Mouse (Mus musculus) embryonic fibroblast, embryonic 13.5 days (primary cell): ENCODE measurements around the gene Tmem235. TPM values are rescaled to one million over a fixed set of nuclear protein-coding genes. Genes with fewer than 3 reads are reported as not detected.
A peak's percentile ranks its signal among the peaks of the same experiment; 100 is the strongest.
"Not testable (repeated sequence)": the region's sequence is repeated elsewhere in the genome, so short reads cannot be mapped to it uniquely, and the experiment has no call there.

Source experiments
- H3K27ac ChIP-seq: 2 replicates; pipeline ENCODE4 v1.5.1; 2012; ENCODE audit warnings: low read length, control low read depth, inconsistent platforms; ENCODE audit not compliant: insufficient read depth
- H3K4me1 ChIP-seq: 2 replicates; pipeline ENCODE4 v1.6.1; 2011; ENCODE audit warnings: low read length; ENCODE audit not compliant: control insufficient read depth, insufficient read depth
- H3K4me3 ChIP-seq: 2 replicates; pipeline ENCODE4 v1.5.1; 2011; ENCODE audit warnings: mild to moderate bottlenecking, control low read depth, low read length; ENCODE audit not compliant: insufficient read depth
- CTCF ChIP-seq: IDR thresholded peaks from 2 replicates; pipeline ENCODE4 v1.5.1; 2011; ENCODE audit warnings: mild to moderate bottlenecking, control low read depth, low read length, moderate library complexity, borderline replicate concordance; ENCODE audit not compliant: insufficient read depth
- POLR2A ChIP-seq: IDR thresholded peaks from 2 replicates; pipeline ENCODE4 v1.6.1; 2011; ENCODE audit warnings: low read depth, mild to moderate bottlenecking, control low read depth, low read length, moderate library complexity
- polyA plus RNA-seq: library from polyadenylated mRNA; stranded (reverse); fragments of >200 nt; gene quantifications from 2 replicates; pipeline ENCODE4 v1.2.4, GENCODE M21; 2011; ENCODE audit warnings: low read depth; ENCODE audit not compliant: missing spikeins, insufficient read length

Tmem235 gene
- polyA plus RNA-seq, 1 experiment: not detected

- Histone ChIP-seq H3K27ac (no peak overlapping the region), H3K4me3 (no peak overlapping the region), H3K4me1 (peaks cover 21% of the 10 kb centered on the region)
- TF ChIP-seq POLR2A (no peak), CTCF (peak; percentile 58)
Measured at GRCm38 (mm10) chr11:117832086-117832969, 28.2 kb upstream of the Tmem235 start.

GRCm38 (mm10) chr11:117833509-117833908, 27.0 kb upstream of the Tmem235 start:
- H3K4me3 ChIP-seq, H3K27ac ChIP-seq: not testable (repeated sequence)
- H3K4me1 ChIP-seq: peaks cover 14% of the 10 kb centered on the region

DNA sequence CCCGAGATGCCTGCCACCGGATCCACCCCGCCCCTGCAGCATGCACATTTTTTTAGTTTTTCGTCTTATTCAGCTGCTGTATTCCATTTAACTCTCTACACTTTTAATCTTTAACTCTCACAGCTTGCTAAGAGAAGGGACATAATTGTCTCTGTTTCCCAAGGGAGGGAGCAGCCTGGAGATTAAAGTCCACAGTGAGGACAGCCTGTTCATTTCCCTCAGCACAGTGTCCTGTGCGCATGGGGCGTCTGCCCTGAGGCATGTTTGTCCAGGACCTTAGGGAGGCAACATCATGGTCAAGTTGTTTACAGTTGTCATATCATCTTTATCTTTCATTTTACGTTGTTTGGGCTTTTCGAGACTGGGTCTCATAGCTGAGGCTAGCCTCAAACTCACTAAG, 26.5 kb upstream of the Tmem235 start:
- Histone ChIP-seq H3K27ac (no peak overlapping the region), H3K4me3 (no peak overlapping the region), H3K4me1 (peaks cover 8% of the 10 kb centered on the region; the same call in 1 of the 2 replicates)
- TF ChIP-seq POLR2A: no peak
- no peak for TF ChIP-seq CTCF

GRCm38 (mm10) chr11:117836306-117836705, 24.2 kb upstream of the Tmem235 start:
- Histone ChIP-seq H3K27ac (no peak overlapping the region), H3K4me3 (no peak overlapping the region)

DNA sequence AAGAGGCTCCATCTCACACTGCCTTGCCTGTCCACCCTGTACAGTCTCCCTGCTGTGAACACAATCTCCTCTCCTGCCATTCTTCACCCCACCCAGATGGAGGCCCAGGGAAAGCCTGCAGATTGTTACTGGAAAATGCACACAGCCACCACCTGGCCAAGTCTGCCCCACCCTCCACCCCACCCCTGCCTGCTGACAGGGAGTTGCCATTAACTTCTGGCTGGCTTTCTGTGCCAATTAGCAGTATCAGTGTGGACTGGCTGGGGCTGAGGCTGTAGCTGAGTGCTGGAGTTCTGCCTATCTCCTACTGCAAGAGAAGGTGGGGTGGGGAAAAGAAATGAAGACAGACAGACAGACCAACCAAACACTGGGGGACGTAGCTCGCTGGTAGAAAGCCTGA, 22.0 kb upstream of the Tmem235 start:
- no peak overlapping the region for H3K4me3 ChIP-seq
- H3K4me1 ChIP-seq: peaks cover 4% of the 10 kb centered on the region; the same call in 1 of the 2 replicates
- no peak overlapping the region for H3K27ac ChIP-seq
- TF ChIP-seq POLR2A (no peak), CTCF (no peak)

More at GRCm38 (mm10) chr11:117836306-117836705, 24.2 kb upstream of the Tmem235 start:
- H3K4me1 ChIP-seq: no peaks in the 10 kb centered on the region
- TF ChIP-seq POLR2A (no peak), CTCF (no peak)

DNA sequence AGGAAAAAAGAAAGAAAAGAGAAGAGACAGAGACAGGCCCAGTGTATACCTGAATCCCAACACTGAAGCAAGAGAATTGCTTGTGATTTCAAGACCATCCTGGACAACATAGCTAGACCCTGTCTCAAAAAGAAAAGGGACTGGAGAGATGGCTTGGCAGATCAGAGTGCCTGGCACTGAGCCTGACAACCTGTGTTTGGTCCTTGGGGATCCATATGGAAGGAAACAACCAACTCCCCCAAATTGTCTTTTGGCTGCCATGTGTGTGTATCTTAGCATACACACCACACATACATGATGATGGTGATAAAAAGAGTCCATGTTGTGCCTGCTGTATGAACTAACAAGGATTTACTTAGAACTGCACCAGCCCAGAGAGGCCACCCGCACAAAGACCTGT, 21.5 kb upstream of the Tmem235 start:
- H3K4me3 ChIP-seq: no peak overlapping the region
- no peak for TF ChIP-seq POLR2A
- no peak for TF ChIP-seq CTCF
- peaks cover 4% of the 10 kb centered on the region; the same call in 1 of the 2 replicates for H3K4me1 ChIP-seq
- no peak overlapping the region for H3K27ac ChIP-seq

DNA sequence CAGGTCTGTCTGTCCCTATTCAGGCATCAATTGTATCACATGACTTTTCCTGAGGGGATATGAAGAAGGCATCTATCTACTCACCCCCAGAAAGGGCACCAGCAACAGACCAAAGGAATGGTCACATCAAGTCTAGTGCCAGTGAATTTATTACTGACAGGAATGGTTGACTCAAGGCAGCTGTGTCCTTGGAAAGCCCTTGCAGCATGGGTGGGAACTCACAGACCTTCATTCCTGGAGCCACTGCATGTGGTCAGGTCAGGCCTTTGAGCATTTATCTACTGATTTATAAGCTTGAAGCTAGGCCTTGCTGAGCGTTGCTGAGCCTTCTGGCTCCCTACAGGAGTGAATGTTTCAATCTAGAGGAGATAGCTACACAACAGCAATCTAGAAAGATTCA, 19.6 kb upstream of the Tmem235 start:
- no peak overlapping the region for H3K27ac ChIP-seq
- TF ChIP-seq CTCF: no peak
- no peak for TF ChIP-seq POLR2A
- no peak overlapping the region for H3K4me3 ChIP-seq
- peaks cover 4% of the 10 kb centered on the region; the same call in 1 of the 2 replicates for H3K4me1 ChIP-seq

DNA sequence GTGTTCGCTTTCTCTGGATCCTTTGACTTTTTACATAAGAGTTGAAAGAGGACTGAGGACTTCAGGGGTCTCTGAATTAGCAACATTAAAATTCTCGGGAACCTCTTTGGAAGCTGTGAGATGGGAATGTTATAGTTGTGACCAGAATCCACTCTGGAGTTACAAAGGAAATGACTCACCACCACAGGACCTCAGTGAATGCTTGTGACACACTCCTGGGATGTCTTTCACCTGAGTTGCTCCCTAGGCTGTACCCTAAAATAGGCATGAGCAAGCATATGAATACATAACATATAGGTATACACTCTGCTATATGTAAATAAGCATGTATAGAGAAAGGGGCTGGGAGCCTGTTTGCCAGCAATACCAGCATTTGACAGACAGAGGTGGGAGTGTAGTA, 17.1 kb upstream of the Tmem235 start:
- no peak overlapping the region for H3K4me3 ChIP-seq
- TF ChIP-seq CTCF: no peak
- TF ChIP-seq POLR2A: no peak
- H3K4me1 ChIP-seq: peaks cover 4% of the 10 kb centered on the region; the same call in 1 of the 2 replicates
- peak overlapping the region; percentile 91 for H3K27ac ChIP-seq

GRCm38 (mm10) chr11:117844997-117845396, 15.6 kb upstream of the Tmem235 start:
- Histone ChIP-seq H3K4me1 (peaks cover 4% of the 10 kb centered on the region; the same call in 1 of the 2 replicates), H3K27ac (no peak overlapping the region), H3K4me3 (no peak overlapping the region)
- TF ChIP-seq POLR2A (no peak), CTCF (no peak)

GRCm38 (mm10) chr11:117845651-117846050, 14.9 kb upstream of the Tmem235 start:
- TF ChIP-seq CTCF: no peak
- TF ChIP-seq POLR2A: no peak
- Histone ChIP-seq H3K4me1 (peaks cover 8% of the 10 kb centered on the region; the same call in 1 of the 2 replicates), H3K27ac (no peak overlapping the region), H3K4me3 (no peak overlapping the region)

- H3K4me3 ChIP-seq: no peak overlapping the region
- TF ChIP-seq CTCF (no peak), POLR2A (no peak)
Measured at GRCm38 (mm10) chr11:117846640-117847039, 13.9 kb upstream of the Tmem235 start.

More at GRCm38 (mm10) chr11:117846640-117847039, 13.9 kb upstream of the Tmem235 start:
- Histone ChIP-seq H3K4me1 (peaks cover 8% of the 10 kb centered on the region; the same call in 1 of the 2 replicates), H3K27ac (no peak overlapping the region)
